Mouse (Mus musculus): ENCODE data around the gene Gm10961.

Gm10961 gene

GRCm38 (mm10) chr3:107667426-107667825 is 36.3 kb downstream of the Gm10961 start:
- no peak for DNase-seq

- DNase-seq: no peak
Measured at GRCm38 (mm10) chr3:107668786-107669185, 37.7 kb downstream of the Gm10961 start.

- DNase-seq: no peak
Measured at GRCm38 (mm10) chr3:107670500-107670899, 39.4 kb downstream of the Gm10961 start.

- DNase-seq: no peak
Measured at GRCm38 (mm10) chr3:107671509-107671908, 40.4 kb downstream of the Gm10961 start.

GRCm38 (mm10) chr3:107680790-107681576 is 49.9 kb downstream of the Gm10961 start:
- peak; percentile 37 to 60 for DNase-seq

All from cerebellum, adult 18-20 months (tissue).